Mouse (Mus musculus): Measurements from ENCODE around the gene Fgfr2. TPM values are rescaled to one million over a fixed set of nuclear protein-coding genes. Genes with fewer than 3 reads are reported as not detected.

The Fgfr2 gene
- total RNA-seq, 2 experiments from 2014 or later = 190 to 480 TPM

GRCm38 (mm10) chr7:133088830-133089261 is 34.3 kb downstream of the Fgfr2 start:
- DNase-seq = peak; percentile 77 to 84

GRCm38 (mm10) chr7:133088411-133088810 is 34.7 kb downstream of the Fgfr2 start:
- no peak for DNase-seq

GRCm38 (mm10) chr7:133085408-133085807 is 37.7 kb downstream of the Fgfr2 start:
- DNase-seq = no peak

- DNase-seq = no peak
These were observed 39.1 kb downstream of the Fgfr2 start for GRCm38 (mm10) chr7:133083936-133084614.

GRCm38 (mm10) chr7:133078929-133079328 is 44.2 kb downstream of the Fgfr2 start:
- DNase-seq = no peak

- no peak for DNase-seq
These were observed 48.6 kb downstream of the Fgfr2 start for GRCm38 (mm10) chr7:133074462-133075133.

GRCm38 (mm10) chr7:133073147-133073651 is 50.0 kb downstream of the Fgfr2 start:
- no peak for DNase-seq

- DNase-seq = no peak
These were observed 50.6 kb downstream of the Fgfr2 start for GRCm38 (mm10) chr7:133072535-133072934.

- no peak for DNase-seq
These were observed 55.8 kb downstream of the Fgfr2 start for GRCm38 (mm10) chr7:133067321-133067841.

GRCm38 (mm10) chr7:133066776-133067175 is 56.4 kb downstream of the Fgfr2 start:
- no peak for DNase-seq

- no peak for DNase-seq
These were observed 61.1 kb downstream of the Fgfr2 start for GRCm38 (mm10) chr7:133062055-133062454.

GRCm38 (mm10) chr7:133060170-133060569 is 63.0 kb downstream of the Fgfr2 start:
- DNase-seq = no peak

- DNase-seq = no peak
These were observed 63.5 kb downstream of the Fgfr2 start for GRCm38 (mm10) chr7:133059517-133060104.

- DNase-seq = peak in 1 of 2 experiments; percentile 27
These were observed 64.0 kb downstream of the Fgfr2 start for GRCm38 (mm10) chr7:133059150-133059509.

GRCm38 (mm10) chr7:133058496-133059149 is 64.5 kb downstream of the Fgfr2 start:
- DNase-seq = no peak

- no peak for DNase-seq
These were observed 66.2 kb downstream of the Fgfr2 start for GRCm38 (mm10) chr7:133056924-133057323.

- peak in 1 of 2 experiments; percentile 35 for DNase-seq
These were observed 68.7 kb downstream of the Fgfr2 start for GRCm38 (mm10) chr7:133054486-133054885.

GRCm38 (mm10) chr7:133053757-133054156 is 69.4 kb downstream of the Fgfr2 start:
- DNase-seq = no peak

GRCm38 (mm10) chr7:133052819-133053218 is 70.3 kb downstream of the Fgfr2 start:
- peak in 1 of 2 experiments; percentile 35 for DNase-seq

- DNase-seq = no peak
These were observed 72.5 kb downstream of the Fgfr2 start for GRCm38 (mm10) chr7:133050681-133051080.

- DNase-seq = no peak
These were observed 75.0 kb downstream of the Fgfr2 start for GRCm38 (mm10) chr7:133048085-133048630.

- DNase-seq = peak in 1 of 2 experiments; percentile 44
These were observed 75.9 kb downstream of the Fgfr2 start for GRCm38 (mm10) chr7:133047287-133047686.

Measured in adrenal gland, postnatal 36 days (tissue).